17 mouse cellular contexts compared by ENCODE assay signal in the genomic region with DNA sequence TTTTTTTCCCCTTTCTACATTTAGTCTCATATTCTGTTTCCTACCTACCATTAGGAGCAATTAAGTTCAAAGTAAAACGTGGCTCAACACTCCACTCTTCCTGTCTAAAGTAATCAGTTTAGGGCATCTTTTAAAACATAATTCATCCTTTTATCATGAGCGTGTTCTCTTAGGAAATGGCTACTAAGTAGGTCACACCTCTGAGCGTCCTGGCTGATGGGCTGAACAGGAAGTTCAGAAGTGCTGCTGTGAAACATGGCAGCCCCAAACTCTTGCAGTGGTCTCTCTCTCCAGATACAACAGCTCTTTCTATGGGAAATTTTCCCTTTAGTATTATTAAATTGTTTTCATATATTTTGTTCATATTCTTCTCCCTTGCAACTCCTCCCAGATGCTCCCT.
"Had no signal": no experiment of that assay in that cellular context is flagged by ENCODE, and none has a peak within 500 bp of the region (broad histone marks: within the 10 kb centered on the region; RNA-seq: fewer than 3 reads in every experiment).

No protein-coding gene starts in this region.

- H3K9ac ChIP-seq: lung, embryonic 14.5 days; midbrain, embryonic 13.5 days; midbrain, embryonic 15.5 days; neural tube, embryonic 13.5 days; neural tube, embryonic 15.5 days had no signal

- ATAC-seq: midbrain, embryonic 13.5 days; midbrain, embryonic 15.5 days had no signal

- H3K9me3 ChIP-seq: megakaryocyte, embryonic 14.5 days; midbrain, embryonic 13.5 days; midbrain, embryonic 15.5 days; neural tube, embryonic 13.5 days; neural tube, embryonic 15.5 days had no signal

- H3K27me3 ChIP-seq: midbrain, embryonic 13.5 days; midbrain, embryonic 15.5 days; neural tube, embryonic 13.5 days; neural tube, embryonic 15.5 days had no signal

- DNase-seq: lung, adult 18-20 months; lung, embryonic 14.5 days; lung, postnatal 10 days; lung, postnatal 4 days; retina, postnatal 1 day; right cerebral cortex, adult 18-20 months; right cerebral cortex, postnatal 25 days; right cerebral cortex, postnatal 4 days; spleen, adult 18-20 months; thymus, postnatal 25 days; thymus, postnatal 4 days had no signal

- H3K4me3 ChIP-seq: megakaryocyte, embryonic 14.5 days; midbrain, embryonic 13.5 days; midbrain, embryonic 15.5 days; neural tube, embryonic 13.5 days; neural tube, embryonic 15.5 days had no signal

- H3K4me1 ChIP-seq: midbrain, embryonic 13.5 days; midbrain, embryonic 15.5 days; neural tube, embryonic 13.5 days; neural tube, embryonic 15.5 days had no signal

- H3K36me3 ChIP-seq: midbrain, embryonic 13.5 days; midbrain, embryonic 15.5 days; neural tube, embryonic 15.5 days had no signal

- H3K27ac ChIP-seq: midbrain, embryonic 13.5 days; midbrain, embryonic 15.5 days; neural tube, embryonic 13.5 days; neural tube, embryonic 15.5 days had no signal

- H3K4me2 ChIP-seq: lung, embryonic 14.5 days; midbrain, embryonic 11.5 days; midbrain, embryonic 13.5 days; midbrain, embryonic 15.5 days; neural tube, embryonic 13.5 days; neural tube, embryonic 15.5 days had no signal
